Mouse (Mus musculus) stomach, embryonic 14.5 days (tissue): ENCODE measurements at regions not wholly inside any gene's neighbourhood (a gene's known extent, or its start where the extent isn't known, plus 50 kb on each side); places are given as distances from the start of the nearest gene placed in this dataset.

Source experiments
- ATAC-seq: fragments of 200-750 bp; cut with Nextera tagmentation; 2 replicates; pipeline ENCODE4 v1.8.0; 2017; ENCODE audit warnings: low read depth, moderate TSS enrichment; ENCODE audit not compliant: insufficient number of reproducible peaks, insufficient read depth, low FRiP score
- H3K27ac ChIP-seq: fragments of 300-500 bp; sonication (generic); 2 replicates; pipeline ENCODE4 v1.5.1; 2014; ENCODE audit warnings: mild to moderate bottlenecking, low read length, moderate library complexity, mixed read lengths
- H3K27me3 ChIP-seq: fragments of 300-500 bp; sonication (generic); 2 replicates; pipeline ENCODE4 v1.6.1; 2014; ENCODE audit warnings: low read length, control low read depth, mixed read lengths; ENCODE audit not compliant: control insufficient read depth, insufficient read depth
- H3K36me3 ChIP-seq: fragments of 300-500 bp; sonication (generic); 2 replicates; pipeline ENCODE4 v1.6.1; 2014; ENCODE audit warnings: mild to moderate bottlenecking, control low read depth, low read length, moderate library complexity, mixed read lengths; ENCODE audit not compliant: control insufficient read depth, insufficient read depth
- H3K4me1 ChIP-seq: fragments of 300-500 bp; sonication (generic); 2 replicates; pipeline ENCODE4 v1.6.1; 2014; ENCODE audit warnings: low read length, control low read depth, mixed read lengths; ENCODE audit not compliant: control insufficient read depth, insufficient read depth
- H3K4me2 ChIP-seq: fragments of 300-500 bp; sonication (generic); replicated peaks from 2 replicates; pipeline ENCODE4 v1.6.1; 2014; ENCODE audit warnings: low read depth, low read length, control low read depth
- H3K4me3 ChIP-seq: fragments of 300-500 bp; sonication (generic); 2 replicates; pipeline ENCODE4 v1.5.1; 2014; ENCODE audit warnings: low read depth, low read length, control low read depth
- H3K9ac ChIP-seq: fragments of 300-500 bp; sonication (generic); replicated peaks from 2 replicates; pipeline ENCODE4 v1.6.1; 2014; ENCODE audit warnings: low read depth, mild to moderate bottlenecking, control low read depth, low read length, moderate library complexity, mixed read lengths
- H3K9me3 ChIP-seq: fragments of 300-500 bp; sonication (generic); 2 replicates; pipeline ENCODE4 v1.6.1; 2016; ENCODE audit warnings: low read depth, low read length, control low read depth; ENCODE audit not compliant: control insufficient read depth
- WGBS: fragments of 180-500 bp; shearing (Covaris S2); extraction: QIAGEN DNeasy Blood & Tissue Kit; methylation state at CpG from one replicate; pipeline ENCODE4 v1.1.7; 2014; 5-methylcytosine and 5-hydroxymethylcytosine counted together

DNA sequence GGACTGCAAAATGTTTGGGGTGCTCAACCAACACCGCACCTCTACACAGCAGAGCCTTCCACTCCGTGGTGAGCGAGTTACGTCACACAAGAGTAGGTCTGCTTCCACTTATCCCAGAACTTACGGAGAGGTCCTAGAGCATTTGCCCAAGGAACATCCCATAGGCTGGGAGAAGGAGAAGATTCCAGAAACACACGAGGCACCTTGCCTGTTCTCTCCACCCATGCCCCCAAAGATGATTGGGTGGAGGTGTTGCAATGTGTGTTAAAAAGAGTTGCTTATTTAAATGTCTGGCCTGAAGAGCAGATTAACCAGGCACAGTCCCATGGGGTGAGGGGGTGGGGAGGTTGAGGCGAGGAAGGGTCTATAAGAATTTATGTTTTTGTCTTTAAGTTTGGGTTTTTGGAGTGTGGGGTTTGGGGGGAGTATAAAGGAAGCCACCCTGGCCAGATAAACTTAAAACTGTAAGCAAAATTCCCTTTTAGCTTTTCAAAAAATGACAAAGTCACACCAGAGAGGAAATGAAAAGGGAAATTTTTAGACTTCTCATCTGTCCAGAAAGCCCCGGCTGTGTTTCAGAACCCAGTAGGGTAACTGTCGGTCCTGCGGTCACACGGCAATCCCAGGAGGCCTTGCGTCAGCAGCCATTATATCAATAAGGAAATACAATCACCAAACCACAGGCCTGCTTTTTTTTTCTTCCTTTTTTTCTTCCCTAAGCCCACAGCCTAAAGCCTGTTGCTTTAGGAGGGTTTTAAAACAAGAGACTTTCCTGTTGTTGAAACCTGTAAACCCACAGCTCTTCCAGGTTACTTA, 113.3 kb downstream of the Tomm20 start:
- Histone ChIP-seq H3K4me1 (peaks cover 52% of the 10 kb centered on the region), H3K4me3 (no peak overlapping the region), H3K27me3 (no peaks in the 10 kb centered on the region), H3K9ac (no peak overlapping the region), H3K4me2 (no peak overlapping the region), H3K36me3 (no peaks in the 10 kb centered on the region), H3K9me3 (no peaks in the 10 kb centered on the region), H3K27ac (peak overlapping the region; percentile 84; the same call in 1 of the 2 replicates)
- 66% methylated on average over 12 of the region's 12 CpGs for WGBS
- no peak for ATAC-seq

DNA sequence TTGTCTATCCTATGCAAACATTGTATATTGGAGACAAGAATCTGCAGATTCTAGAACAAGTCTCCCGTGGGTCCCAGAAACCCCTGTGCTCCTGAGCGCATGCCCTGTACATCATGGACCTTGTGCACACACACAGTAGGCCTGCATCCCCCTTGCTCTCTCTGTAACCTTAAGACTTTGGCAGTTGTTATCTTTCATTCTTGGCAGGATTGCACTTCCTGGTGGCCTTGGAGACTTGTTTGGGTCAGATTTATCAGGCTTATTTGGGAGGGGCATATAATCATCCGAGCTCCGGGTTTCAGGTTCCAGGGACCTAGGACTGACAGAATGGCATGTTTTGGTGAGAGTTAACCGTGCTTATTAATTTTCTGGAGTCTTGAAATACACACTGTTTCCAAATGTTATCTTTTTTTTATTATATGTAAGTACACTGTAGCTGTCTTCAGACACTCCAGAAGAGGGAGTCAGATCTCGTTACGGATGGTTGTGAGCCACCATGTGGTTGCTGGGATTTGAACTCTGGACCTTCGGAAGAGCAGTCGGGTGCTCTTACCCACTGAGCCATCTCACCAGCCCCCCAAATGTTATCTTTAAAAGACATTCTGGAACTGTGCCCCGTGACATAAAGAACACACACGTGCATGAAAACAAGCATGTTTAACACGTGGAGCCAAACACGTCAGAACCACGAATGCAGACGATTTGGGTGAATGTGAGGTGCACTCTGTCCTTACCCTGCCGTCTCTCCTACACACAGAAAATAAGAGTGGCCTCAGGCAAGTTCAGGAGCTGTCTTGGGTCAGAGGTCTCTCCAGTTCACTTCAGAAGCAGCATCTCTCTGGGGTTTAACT, 114.1 kb downstream of the Tomm20 start:
- 81% methylated on average over 16 of the region's 16 CpGs for WGBS
- no peak overlapping the region for H3K4me3 ChIP-seq
- no peak for ATAC-seq
- H3K27ac ChIP-seq = peak overlapping the region; percentile 84; the same call in 1 of the 2 replicates
- H3K36me3 ChIP-seq = no peaks in the 10 kb centered on the region
- H3K4me1 ChIP-seq = peaks cover 58% of the 10 kb centered on the region
- no peak overlapping the region for H3K9ac ChIP-seq
- no peaks in the 10 kb centered on the region for H3K27me3 ChIP-seq
- no peak overlapping the region for H3K4me2 ChIP-seq
- no peaks in the 10 kb centered on the region for H3K9me3 ChIP-seq

DNA sequence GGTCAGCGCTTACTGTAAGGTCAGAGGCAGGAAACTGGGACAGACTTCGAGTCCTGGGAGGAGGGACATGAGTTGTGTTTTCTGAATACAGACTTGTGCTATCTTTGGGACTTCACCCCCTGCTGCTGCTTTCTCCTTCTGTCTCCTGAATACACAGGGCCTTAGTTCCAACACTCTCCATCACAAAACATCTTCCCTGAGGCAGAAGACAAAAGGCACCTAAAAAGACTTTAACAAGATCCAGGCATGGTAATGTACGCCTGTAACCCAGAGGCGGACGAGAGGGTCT, 115.5 kb downstream of the Tomm20 start:
- Histone ChIP-seq H3K36me3 (no peaks in the 10 kb centered on the region), H3K4me2 (no peak overlapping the region), H3K4me1 (peaks cover 65% of the 10 kb centered on the region), H3K27ac (peak overlapping the region; percentile 59), H3K9ac (no peak overlapping the region), H3K4me3 (no peak overlapping the region), H3K27me3 (no peaks in the 10 kb centered on the region), H3K9me3 (no peaks in the 10 kb centered on the region)
- 71% methylated on average over 5 of the region's 5 CpGs for WGBS
- ATAC-seq = no peak

DNA sequence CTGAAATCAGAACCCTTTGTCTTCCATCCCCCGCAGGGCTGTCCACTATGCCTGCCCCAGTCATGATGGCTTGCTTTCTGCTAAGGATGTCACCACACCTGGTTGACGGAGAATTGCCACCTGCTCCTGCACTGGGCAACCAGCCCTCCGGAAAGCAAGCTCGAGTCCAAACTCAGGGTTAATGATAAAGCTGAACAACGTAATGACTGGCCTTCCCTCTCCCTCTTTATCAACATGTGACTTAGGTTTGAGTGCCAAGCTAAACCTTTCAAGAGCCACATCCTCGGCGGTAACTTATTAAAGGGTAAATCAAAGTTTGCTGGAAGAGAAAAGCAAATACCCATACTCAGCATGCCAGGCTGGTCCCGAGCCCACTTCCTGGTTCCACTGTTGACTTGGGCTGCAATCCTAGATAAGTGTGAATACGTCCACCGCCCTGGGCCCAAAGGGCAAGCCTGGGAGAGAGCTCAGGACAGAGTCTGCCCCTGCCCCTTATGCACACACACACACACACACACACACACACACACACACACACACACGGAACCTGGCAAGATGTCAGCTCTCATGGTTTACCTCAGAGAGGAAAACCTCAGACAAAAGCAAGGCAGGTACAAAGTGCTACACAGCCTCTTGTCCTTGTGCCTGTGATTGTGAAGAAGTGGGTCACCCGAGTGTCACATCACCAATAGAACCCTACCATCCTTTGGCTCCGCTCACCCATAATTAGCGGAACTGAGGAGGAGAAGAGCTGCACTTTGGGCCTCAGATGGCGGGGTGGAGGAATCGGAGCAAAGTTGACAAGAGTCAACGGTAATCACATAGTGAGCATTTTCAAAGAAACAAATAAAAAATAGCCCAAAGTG, 116.0 kb downstream of the Tomm20 start:
- H3K4me2 ChIP-seq = no peak overlapping the region
- H3K9me3 ChIP-seq = no peaks in the 10 kb centered on the region
- H3K4me1 ChIP-seq = peaks cover 68% of the 10 kb centered on the region
- no peaks in the 10 kb centered on the region for H3K36me3 ChIP-seq
- no peak overlapping the region for H3K9ac ChIP-seq
- ATAC-seq = peak; percentile 73
- no peaks in the 10 kb centered on the region for H3K27me3 ChIP-seq
- H3K27ac ChIP-seq = peak overlapping the region; percentile 81
- WGBS = 59% methylated on average over 17 of the region's 17 CpGs
- no peak overlapping the region for H3K4me3 ChIP-seq

DNA sequence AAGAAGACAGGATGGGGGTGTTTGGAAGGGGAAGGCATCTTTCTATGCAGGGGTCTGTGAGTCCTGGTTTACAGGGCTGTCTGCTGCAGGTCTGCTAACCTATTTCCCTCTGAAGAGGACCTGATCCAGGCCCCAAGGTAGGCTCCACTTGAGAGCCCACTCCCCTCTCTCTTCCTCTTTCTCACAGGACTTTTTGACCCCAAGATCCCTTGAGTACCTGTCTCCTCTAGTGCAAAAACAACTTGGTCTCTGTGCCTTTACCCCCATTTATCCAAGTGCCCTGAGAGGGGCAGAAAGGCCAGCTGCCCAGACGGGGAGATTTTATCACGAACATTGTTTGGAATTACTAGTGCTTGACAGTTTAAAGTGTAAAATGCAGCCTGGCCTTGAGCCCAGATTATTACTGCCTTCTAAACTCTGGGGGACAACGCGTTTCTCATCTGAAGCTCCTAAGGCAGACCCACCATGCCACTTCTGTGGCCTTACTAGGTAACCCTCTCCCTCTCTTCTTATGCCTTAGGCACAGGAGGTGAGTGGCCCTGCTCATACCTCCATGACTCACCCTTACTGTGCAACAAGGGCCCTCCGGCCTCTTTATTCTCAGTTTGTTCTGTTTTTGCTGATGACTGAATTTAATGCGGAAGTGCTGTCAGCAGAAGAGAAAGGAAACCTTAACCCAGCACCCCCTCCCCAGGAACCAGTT, 117.8 kb downstream of the Tomm20 start:
- Histone ChIP-seq H3K27ac (peak overlapping the region; percentile 100), H3K4me2 (no peak overlapping the region), H3K27me3 (no peaks in the 10 kb centered on the region), H3K36me3 (no peaks in the 10 kb centered on the region), H3K4me1 (peaks cover 56% of the 10 kb centered on the region), H3K9me3 (no peaks in the 10 kb centered on the region), H3K9ac (no peak overlapping the region), H3K4me3 (no peak overlapping the region)
- 23% methylated on average over 6 of the region's 6 CpGs for WGBS
- no peak for ATAC-seq

DNA sequence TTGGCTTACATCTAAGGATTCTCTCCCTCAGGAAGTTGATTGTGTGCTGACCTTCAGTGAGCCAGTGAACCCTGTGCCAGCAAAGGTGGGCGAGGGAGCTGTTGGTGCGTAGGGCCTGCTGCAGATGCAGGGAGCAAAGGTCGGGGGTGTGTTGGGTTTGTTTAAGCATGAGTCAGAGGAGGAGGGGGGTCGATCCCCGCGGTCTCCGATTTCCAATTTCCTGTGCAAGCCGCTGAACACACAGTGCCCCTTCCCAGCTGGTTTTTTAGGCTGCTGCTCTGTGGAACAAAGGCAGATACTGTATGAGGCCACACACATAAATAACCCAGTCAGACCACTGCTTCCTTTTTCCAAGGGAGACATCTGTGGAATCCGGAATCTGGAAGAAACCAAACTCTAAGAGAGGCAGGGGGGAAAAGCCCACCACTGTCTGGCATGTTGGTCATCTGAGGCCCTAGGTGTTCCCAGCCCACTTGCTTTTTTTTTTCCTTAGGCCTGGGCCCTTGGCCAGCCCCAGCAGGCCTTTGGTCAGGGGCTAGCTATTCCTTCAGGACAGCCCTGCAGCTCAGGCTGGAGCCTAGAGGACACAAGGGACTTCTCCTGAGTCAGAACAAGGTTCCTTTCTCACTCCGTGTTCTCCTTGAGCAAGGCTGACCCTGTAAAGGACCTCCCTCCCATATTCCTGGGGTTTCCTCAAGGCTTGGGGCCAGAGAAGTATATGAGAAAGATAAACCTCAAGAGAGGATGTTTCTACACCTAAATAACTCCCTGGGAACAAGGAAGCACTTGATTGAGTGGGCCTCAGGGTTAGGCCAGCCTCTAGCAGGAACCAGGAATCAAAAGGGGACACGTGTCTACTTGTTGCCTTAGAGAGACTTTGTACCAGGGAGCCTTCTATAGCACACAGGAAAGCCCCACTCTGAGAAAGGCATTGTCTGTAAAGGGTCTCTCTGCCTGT, 119.0 kb downstream of the Tomm20 start:
- peak overlapping the region; percentile 100 for H3K27ac ChIP-seq
- under 1% methylated on average over 11 of the region's 11 CpGs for WGBS
- peak overlapping the region; percentile 7; the same call in 1 of the 2 replicates for H3K9ac ChIP-seq
- H3K4me1 ChIP-seq = peaks cover 46% of the 10 kb centered on the region
- H3K36me3 ChIP-seq = no peaks in the 10 kb centered on the region
- 0 out of 2 replicates have a peak overlapping the region, but pooled peaks have one; percentile 8 for H3K4me2 ChIP-seq
- H3K27me3 ChIP-seq = no peaks in the 10 kb centered on the region
- H3K9me3 ChIP-seq = no peaks in the 10 kb centered on the region
- ATAC-seq = peak; percentile 81
- no peak overlapping the region for H3K4me3 ChIP-seq

DNA sequence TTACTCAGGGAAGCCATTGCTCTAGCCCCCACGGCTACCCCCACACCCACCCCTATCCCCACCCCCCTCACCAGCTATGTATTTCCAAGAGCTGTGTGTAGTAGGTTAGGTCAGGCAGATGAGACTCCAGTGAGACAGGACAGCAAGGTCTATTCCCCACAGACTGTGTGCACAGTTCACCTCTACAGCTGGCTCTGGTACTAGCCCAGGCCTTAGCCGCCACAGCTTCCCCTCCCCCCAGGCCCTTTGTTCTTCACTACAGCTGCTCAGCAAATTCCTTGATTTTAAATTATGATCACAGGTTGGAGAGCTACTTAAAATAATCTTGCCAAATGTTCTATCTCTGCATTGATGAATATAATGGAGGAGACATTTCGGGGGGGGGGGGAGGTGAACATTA, 119.8 kb downstream of the Tomm20 start:
- Histone ChIP-seq H3K4me3 (no peak overlapping the region), H3K27ac (peak overlapping the region; percentile 100), H3K4me2 (no peak overlapping the region), H3K36me3 (no peaks in the 10 kb centered on the region), H3K9me3 (no peaks in the 10 kb centered on the region), H3K4me1 (peaks cover 46% of the 10 kb centered on the region), H3K9ac (0 out of 2 replicates have a peak overlapping the region, but pooled peaks have one; percentile 7), H3K27me3 (no peaks in the 10 kb centered on the region)
- 7% methylated on average over 3 of the region's 3 CpGs for WGBS
- no peak for ATAC-seq
